Mouse (Mus musculus): ENCODE data around the gene Smim8. TPM values are rescaled to one million over a fixed set of nuclear protein-coding genes. Genes with fewer than 3 reads are reported as not detected.

Gene Smim8
- polyA plus RNA-seq (2015; fragmentation: Nextera tagmentation; extraction: Ambion mirVana) = 44.7 and 47.3 TPM in 2 replicates

DNA sequence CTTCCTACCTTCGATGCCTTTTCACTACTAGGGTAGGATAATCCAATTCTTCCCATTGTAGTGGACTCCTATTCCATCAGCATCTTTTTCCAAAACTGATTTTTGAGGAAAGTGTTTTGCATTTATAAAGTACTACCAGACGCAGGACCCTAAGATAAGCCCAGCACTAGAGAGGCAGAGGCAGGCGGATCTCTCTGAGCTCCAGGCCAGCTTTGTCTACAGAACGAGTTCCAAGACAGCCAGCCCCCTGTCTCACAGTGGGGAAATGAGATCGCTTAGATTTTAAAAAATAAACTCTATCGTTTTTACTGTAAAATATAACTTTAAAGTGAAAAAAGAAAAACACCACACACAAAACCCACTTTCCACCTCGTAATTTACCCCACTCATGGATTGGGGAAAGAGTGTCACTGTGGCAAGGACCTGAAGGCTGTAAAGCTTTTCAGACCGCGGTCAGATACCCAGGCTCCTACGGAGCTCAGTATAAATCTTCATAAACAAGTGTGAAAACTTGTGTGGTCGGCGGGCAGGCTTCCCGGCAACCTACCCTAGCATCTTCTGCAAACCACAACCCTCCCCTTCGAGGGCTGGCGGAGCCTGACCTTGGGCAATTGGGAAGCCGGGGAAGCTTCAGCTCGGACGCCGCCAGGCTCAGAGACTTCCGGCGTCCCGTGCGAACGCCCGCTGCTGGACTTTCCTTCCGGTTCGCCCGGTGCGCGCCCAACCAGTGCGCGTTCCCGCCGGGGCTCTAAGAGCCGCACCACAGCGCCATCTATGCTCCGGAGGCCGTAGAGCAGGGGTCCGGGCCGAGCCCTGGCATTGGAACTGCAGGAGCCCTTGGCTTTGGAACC, at the start of gene Smim8:
TSS of gene Smim8 (minus strand) at position 747 of the 851 bp plus-strand sequence.

DNA sequence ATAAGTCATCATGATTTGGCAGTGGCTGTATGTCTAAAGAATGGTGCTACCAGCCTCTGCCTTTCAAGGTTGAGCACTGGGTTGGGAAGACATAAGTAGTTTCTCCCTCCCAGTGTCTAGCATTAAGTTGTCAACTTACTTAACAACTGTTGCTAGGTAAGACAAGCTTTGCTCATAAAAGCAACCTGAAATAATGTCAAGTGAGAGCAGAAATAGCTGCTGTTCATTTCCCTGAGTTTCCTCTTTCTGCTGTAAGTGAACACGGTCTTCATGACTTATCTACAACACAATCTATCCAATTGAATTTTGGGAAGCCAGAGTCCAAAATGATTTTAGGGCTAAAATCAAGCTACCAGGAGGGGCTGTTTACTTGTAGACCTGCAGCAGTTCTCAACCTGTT, 22.1 kb downstream of the Smim8 start, which contains the start of gene Gm136:
TSS of gene Gm136 (minus strand) at position 101 of the 400 bp plus-strand sequence.

DNA sequence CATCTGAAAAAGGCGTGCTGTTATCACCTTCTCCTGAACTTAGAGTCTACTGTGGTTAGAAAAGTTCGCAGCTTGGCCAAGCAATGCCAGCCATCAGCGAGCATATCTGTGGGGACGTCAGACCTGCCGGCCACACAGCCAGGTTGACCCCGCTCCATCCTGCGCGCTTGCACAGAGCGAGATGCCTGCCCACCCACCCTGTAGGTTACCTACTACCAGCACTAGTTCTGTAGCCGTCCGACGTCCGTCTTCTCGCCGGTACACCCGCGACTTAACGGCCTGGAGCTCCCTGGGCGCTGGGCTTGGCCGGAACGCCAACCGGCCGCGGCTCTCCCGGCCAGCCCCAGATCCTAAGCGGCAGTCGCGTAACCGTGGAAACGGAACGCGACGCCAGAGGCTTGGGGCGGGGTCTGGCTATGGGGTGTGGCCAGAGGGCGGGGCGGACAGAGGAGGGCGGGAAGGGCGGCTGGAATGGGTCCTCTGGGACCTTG, 48.3 kb downstream of the Smim8 start, which contains the start of gene Cfap206:
TSS of gene Cfap206 (minus strand) at position 356 of the 491 bp plus-strand sequence.

Other genes starting within 250 kb of the Smim8 start
- gene Akirin2, start 227.5 kb downstream of the Smim8 start, polyA plus RNA-seq (2015; fragmentation: Nextera tagmentation; extraction: Ambion mirVana) = 27.0 and 29.3 TPM in 2 replicates
- 36.2 and 40.8 TPM in 2 replicates for gene Orc3, start 163.5 kb downstream of the Smim8 start, polyA plus RNA-seq (2015; fragmentation: Nextera tagmentation; extraction: Ambion mirVana)
- gene Rars2, start 163.5 kb downstream of the Smim8 start, polyA plus RNA-seq (2015; fragmentation: Nextera tagmentation; extraction: Ambion mirVana) = 36.1 and 43.0 TPM in 2 replicates
- 38.4 and 39.8 TPM in 2 replicates for gene Slc35a1, start 91.0 kb downstream of the Smim8 start, polyA plus RNA-seq (2015; fragmentation: Nextera tagmentation; extraction: Ambion mirVana)
- 1.0 and 1.3 TPM in 2 replicates for gene Cfap206, start 48.2 kb downstream of the Smim8 start, polyA plus RNA-seq (2015; fragmentation: Nextera tagmentation; extraction: Ambion mirVana)
- gene Gm136, start 22.2 kb downstream of the Smim8 start, polyA plus RNA-seq (2015; fragmentation: Nextera tagmentation; extraction: Ambion mirVana) = not detected in 2 replicates
- 6.0 and 6.5 TPM in 2 replicates for gene Zfp292, start 104.5 kb upstream of the Smim8 start, polyA plus RNA-seq (2015; fragmentation: Nextera tagmentation; extraction: Ambion mirVana)
- not detected in 2 replicates for gene Cga, start 115.4 kb upstream of the Smim8 start, polyA plus RNA-seq (2015; fragmentation: Nextera tagmentation; extraction: Ambion mirVana)

Data from urinary bladder, postnatal 0 days (tissue).